Mouse (Mus musculus) olfactory bulb, adult 2 months (tissue): Measurements from ENCODE around the gene Exph5. TPM values are rescaled to one million over a fixed set of nuclear protein-coding genes. Genes with fewer than 3 reads are reported as not detected.

Source experiments
- H3K27ac ChIP-seq: fragments of 200-500 bp; 2 replicates; pipeline ENCODE4 v1.5.1; 2012; ENCODE audit warnings: low read depth, low read length; ENCODE audit not compliant: insufficient read depth
- H3K4me1 ChIP-seq: fragments of 200-500 bp; 2 replicates; pipeline ENCODE4 v1.6.1; 2012; ENCODE audit warnings: low read length; ENCODE audit not compliant: control insufficient read depth, insufficient read depth
- H3K4me3 ChIP-seq: fragments of 200-500 bp; 2 replicates; pipeline ENCODE4 v1.5.1; 2012; ENCODE audit warnings: mild to moderate bottlenecking, low read depth, low read length, moderate library complexity; ENCODE audit not compliant: insufficient read depth
- CTCF ChIP-seq: fragments of 200-500 bp; IDR thresholded peaks from 2 replicates; pipeline ENCODE4 v1.5.1; 2012; ENCODE audit warnings: low read depth, mild to moderate bottlenecking, low read length, moderate library complexity; ENCODE audit not compliant: insufficient read depth
- POLR2A ChIP-seq: fragments of 200-500 bp; IDR thresholded peaks from 2 replicates; pipeline ENCODE4 v1.6.1; 2012; ENCODE audit warnings: mild to moderate bottlenecking, low read depth, low read length, moderate library complexity; ENCODE audit not compliant: insufficient read depth
- WGBS: fragments of 180-500 bp; shearing (Covaris S2); methylation state at CpG from one replicate; pipeline ENCODE4 v1.1.7; 2018; 5-methylcytosine and 5-hydroxymethylcytosine counted together
- polyA plus RNA-seq: library from polyadenylated mRNA; stranded (reverse); fragments of >200 nt; gene quantifications from 2 replicates; pipeline ENCODE4 v1.2.4, GENCODE M21; 2012; ENCODE audit warnings: low replicate concordance; ENCODE audit not compliant: missing spikeins, insufficient read depth, insufficient read length

Exph5 gene
- polyA plus RNA-seq, 1 experiment: not detected

DNA sequence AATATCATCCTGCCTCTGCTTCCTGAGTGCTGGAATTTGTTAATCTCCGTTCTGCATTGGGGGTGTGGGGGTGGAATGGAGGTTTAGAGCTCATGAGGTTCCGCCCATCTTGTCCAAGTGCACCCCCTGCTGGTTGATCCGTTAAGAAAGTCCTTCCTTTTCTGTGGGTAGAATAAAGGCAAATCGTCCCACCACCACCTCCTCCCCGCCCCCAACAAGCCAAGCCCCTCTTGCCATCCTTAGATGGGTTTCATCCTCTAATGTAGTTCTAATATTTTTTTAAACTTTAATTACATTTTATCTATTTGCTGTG, 96.9 kb downstream of the Exph5 start:
- Histone ChIP-seq H3K4me3 (no peak overlapping the region), H3K27ac (no peak overlapping the region), H3K4me1 (peaks cover 7% of the 10 kb centered on the region)
- WGBS: 14% methylated on average over 5 of the region's 5 CpGs
- TF ChIP-seq CTCF (peak; percentile 43; the same call in 1 of the 2 replicates), POLR2A (no peak)

- TF ChIP-seq POLR2A: no peak
- no peak for TF ChIP-seq CTCF
- peaks cover 7% of the 10 kb centered on the region for H3K4me1 ChIP-seq
- WGBS: 94% methylated on average over 8 of the region's 8 CpGs
- H3K4me3 ChIP-seq: no peak overlapping the region
- no peak overlapping the region for H3K27ac ChIP-seq
Observed at GRCm38 (mm10) chr9:53399537-53399936, 98.1 kb downstream of the Exph5 start.

GRCm38 (mm10) chr9:53400696-53401095, 99.2 kb downstream of the Exph5 start:
- no peak for TF ChIP-seq CTCF
- no peak for TF ChIP-seq POLR2A
- Histone ChIP-seq H3K4me3 (no peak overlapping the region), H3K27ac (no peak overlapping the region), H3K4me1 (peaks cover 7% of the 10 kb centered on the region)
- WGBS: 96% methylated on average over 4 of the region's 4 CpGs

- no peak overlapping the region for H3K4me3 ChIP-seq
- no peak overlapping the region for H3K27ac ChIP-seq
- H3K4me1 ChIP-seq: peaks cover 7% of the 10 kb centered on the region
- WGBS: 94% methylated on average over 8 of the region's 8 CpGs
- TF ChIP-seq CTCF: no peak
- TF ChIP-seq POLR2A: no peak
Observed at GRCm38 (mm10) chr9:53401146-53401545, 99.7 kb downstream of the Exph5 start.

DNA sequence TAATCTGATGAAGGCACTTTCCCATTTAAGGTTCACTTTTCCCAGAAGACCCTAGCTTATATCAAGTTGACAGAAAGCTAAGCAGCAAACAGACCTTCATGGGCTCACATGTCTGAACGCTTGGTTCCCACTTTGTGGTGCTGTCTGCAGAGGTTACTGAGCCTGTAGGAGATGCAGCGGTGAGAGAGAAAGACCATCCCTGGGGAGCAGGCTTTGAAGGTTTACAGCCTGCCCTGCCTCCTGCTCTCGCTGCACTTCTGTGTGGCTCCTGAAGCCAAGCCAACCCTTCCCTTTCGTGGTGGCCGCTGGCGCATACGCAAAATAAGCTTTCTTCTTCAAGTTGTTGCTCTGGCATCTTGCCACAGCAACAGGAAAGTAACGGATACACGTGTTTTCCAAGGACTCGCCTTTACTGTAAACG, 100.8 kb downstream of the Exph5 start, which contains the start of gene 4930550C14Rik:
4930550C14Rik (plus strand) TSS at position 35 of the 421 bp plus-strand sequence.
- TF ChIP-seq POLR2A (no peak), CTCF (no peak)
- H3K4me3 ChIP-seq: no peak within 1 kb of the TSS
- H3K27ac ChIP-seq: no peak within 1 kb of the TSS
- WGBS: 12% methylated on average over 11 of the region's 11 CpGs
- H3K4me1 ChIP-seq: peaks cover 7% of the 10 kb centered on the region

DNA sequence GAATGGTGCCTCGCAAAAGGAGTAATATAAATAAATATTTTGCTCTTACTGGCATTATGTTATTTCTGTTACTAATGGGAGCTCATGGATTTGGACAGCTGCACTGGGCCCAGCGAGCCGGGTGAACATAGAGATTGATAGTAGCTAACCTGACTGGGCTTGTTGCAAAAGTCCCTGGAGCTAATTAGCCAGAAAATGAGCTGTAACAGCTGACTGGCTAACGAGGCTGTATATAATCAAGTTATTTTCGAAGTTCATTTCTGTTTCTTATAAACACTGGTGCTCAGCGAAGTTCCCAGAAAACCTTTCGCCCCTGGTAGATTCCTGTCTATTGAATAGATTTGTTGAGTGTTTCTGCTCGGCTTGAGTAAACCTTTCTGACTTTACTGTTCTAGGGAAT, 101.5 kb downstream of the Exph5 start:
- H3K27ac ChIP-seq: no peak overlapping the region
- WGBS: 50% methylated on average over 8 of the region's 8 CpGs

GRCm38 (mm10) chr9:53404050-53404752, 102.7 kb downstream of the Exph5 start:
- 88% methylated on average over 6 of the region's 6 CpGs for WGBS
- TF ChIP-seq CTCF: no peak
- TF ChIP-seq POLR2A: no peak
- Histone ChIP-seq H3K27ac (no peak overlapping the region), H3K4me1 (peaks cover 3% of the 10 kb centered on the region), H3K4me3 (no peak overlapping the region)

More for the DNA sequence above, 101.5 kb downstream of the Exph5 start:
- H3K4me1 ChIP-seq: peaks cover 6% of the 10 kb centered on the region
- H3K4me3 ChIP-seq: no peak overlapping the region
- TF ChIP-seq POLR2A: no peak
- no peak for TF ChIP-seq CTCF

DNA sequence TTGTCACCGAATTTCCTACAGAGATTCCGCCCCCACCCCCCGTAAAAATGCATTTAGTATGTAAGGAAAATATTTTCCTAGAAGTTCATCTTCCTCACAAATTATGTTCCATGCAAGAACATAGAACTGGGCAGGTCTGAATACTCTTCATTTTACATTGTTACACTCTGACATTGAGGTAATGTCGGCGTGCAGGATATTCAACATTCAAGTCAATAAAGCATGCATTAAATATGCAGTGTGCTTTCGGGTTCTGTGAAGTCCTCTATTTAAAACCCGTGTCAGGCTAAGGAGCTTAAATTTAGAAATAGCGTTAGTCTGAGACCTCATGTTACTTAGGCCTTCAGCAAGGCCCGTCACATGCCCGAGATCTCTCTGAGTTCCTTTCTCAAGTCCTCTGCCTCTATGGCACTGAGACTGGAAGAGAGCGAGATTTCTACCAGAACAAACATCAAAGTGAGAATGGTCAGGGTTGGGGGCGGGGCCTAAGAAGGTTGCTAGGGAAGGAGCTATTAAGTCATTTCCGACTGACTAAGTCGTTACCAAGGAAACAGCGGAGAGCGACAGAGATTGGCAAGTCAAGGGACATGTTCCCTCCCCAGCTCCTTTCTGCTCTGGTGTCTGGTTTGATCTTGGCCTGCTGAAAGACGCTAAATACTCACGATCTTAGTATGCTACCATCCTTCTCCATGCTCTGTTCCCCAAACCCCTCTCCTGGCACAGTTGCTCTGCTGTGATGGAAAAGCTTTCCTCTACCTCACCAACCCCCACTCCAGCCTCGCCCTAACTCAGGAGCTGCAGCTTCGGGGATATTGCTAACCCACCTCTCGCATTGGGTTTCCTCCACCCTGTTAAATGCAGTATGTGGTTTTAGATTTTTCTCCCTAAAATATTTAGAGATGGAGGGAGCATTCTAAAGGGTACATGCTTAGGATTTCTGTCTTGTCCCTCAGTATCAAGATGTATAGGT, 103.6 kb downstream of the Exph5 start:
- Histone ChIP-seq H3K4me1 (peaks cover 3% of the 10 kb centered on the region), H3K27ac (peak overlapping the region; percentile 79; the same call in 1 of the 2 replicates), H3K4me3 (peak overlapping the region; percentile 38)
- 35% methylated on average over 21 of the region's 21 CpGs for WGBS
- TF ChIP-seq POLR2A (0 out of 2 replicates have a peak, but pooled peaks have one; percentile 18), CTCF (no peak)

DNA sequence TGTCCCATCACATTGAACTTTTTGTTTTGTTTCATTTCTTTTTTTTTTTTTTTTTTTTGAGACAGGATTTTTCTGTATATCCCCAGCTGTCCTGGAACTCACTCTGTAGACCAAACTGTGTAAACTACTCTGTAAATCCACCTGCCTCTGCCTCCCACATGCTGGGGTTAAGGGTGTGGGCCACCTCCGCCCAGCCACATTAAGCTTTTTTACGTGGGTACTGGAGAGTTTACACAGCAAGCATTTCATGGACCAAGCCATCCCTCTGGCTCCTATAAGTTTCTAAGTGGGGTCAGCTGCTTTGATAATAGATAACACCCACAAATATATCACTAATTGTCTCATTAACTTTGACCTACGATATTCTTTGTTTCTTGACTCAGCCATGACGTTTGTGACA, 107.1 kb downstream of the Exph5 start:
- TF ChIP-seq POLR2A (no peak), CTCF (no peak)
- H3K4me3 ChIP-seq: no peak overlapping the region
- H3K27ac ChIP-seq: no peak overlapping the region
- WGBS: 86% methylated on average over 4 of the region's 4 CpGs
- H3K4me1 ChIP-seq: no peaks in the 10 kb centered on the region; the same call in 1 of the 2 replicates
